Mouse (Mus musculus) embryonic facial prominence, embryonic 11.5 days (tissue): ENCODE data around the gene Mrpl58. TPM values are rescaled to one million over a fixed set of nuclear protein-coding genes. Genes with fewer than 3 reads are reported as not detected.
A peak's percentile ranks its signal among the peaks of the same experiment; 100 is the strongest.

ENCODE experiments used
- ATAC-seq: fragments of 200-750 bp; cut with Nextera tagmentation; replicated peaks from 2 replicates; pipeline ENCODE4 v1.8.0; 2017; ENCODE audit warnings: low read depth; ENCODE audit not compliant: insufficient number of reproducible peaks, low FRiP score, low TSS enrichment
- DNase-seq: peaks from one replicate; pipeline ENCODE4 v3.0.0-alpha.2; 2015; ENCODE audit warnings: low spot score
- H3K27ac ChIP-seq: fragments of 300-500 bp; sonication (generic); replicated peaks from 2 replicates; pipeline ENCODE4 v1.5.1; 2014; ENCODE audit warnings: mild to moderate bottlenecking, low read depth, low read length, control low read depth
- H3K27me3 ChIP-seq: fragments of 300-500 bp; sonication (generic); 2 replicates; pipeline ENCODE4 v1.6.1; 2014; ENCODE audit warnings: mild to moderate bottlenecking, low read length, moderate library complexity, mixed read lengths; ENCODE audit not compliant: control insufficient read depth, insufficient read depth
- H3K36me3 ChIP-seq: fragments of 300-500 bp; sonication (generic); replicated peaks from 2 replicates; pipeline ENCODE4 v1.6.1; 2014; ENCODE audit warnings: low read depth, mild to moderate bottlenecking, low read length, moderate library complexity, mixed read lengths; ENCODE audit not compliant: control insufficient read depth, insufficient read depth
- H3K4me1 ChIP-seq: fragments of 300-500 bp; sonication (generic); 2 replicates; pipeline ENCODE4 v1.6.1; 2014; ENCODE audit warnings: low read length, mixed read lengths; ENCODE audit not compliant: control insufficient read depth, insufficient read depth
- H3K4me2 ChIP-seq: fragments of 300-500 bp; sonication (generic); 2 replicates; pipeline ENCODE4 v1.6.1; 2014; ENCODE audit warnings: low read depth, mild to moderate bottlenecking, control low read depth, low read length, moderate library complexity
- H3K4me3 ChIP-seq: fragments of 300-500 bp; sonication (generic); 2 replicates; pipeline ENCODE4 v1.5.1; 2014; ENCODE audit warnings: low read depth, low read length, control low read depth
- H3K9ac ChIP-seq: fragments of 300-500 bp; sonication (generic); replicated peaks from 2 replicates; pipeline ENCODE4 v1.6.1; 2014; ENCODE audit warnings: mild to moderate bottlenecking, control low read depth, low read length
- H3K9me3 ChIP-seq: fragments of 300-500 bp; sonication (generic); replicated peaks from 2 replicates; pipeline ENCODE4 v1.6.1; 2016; ENCODE audit warnings: mild to moderate bottlenecking, low read length, inconsistent platforms, mixed read lengths; ENCODE audit not compliant: control insufficient read depth
- WGBS: fragments of 180-500 bp; shearing (Covaris S2); extraction: QIAGEN DNeasy Blood & Tissue Kit; methylation state at CpG from one replicate; pipeline ENCODE4 v1.1.7; 2014; 5-methylcytosine and 5-hydroxymethylcytosine counted together
- polyA plus RNA-seq: library from polyadenylated mRNA; unstranded; fragments of >200 nt; fragmentation: Nextera tagmentation; extraction: Ambion mirVana; gene quantifications from 2 replicates; pipeline ENCODE4 v1.2.1, GENCODE M21; 2014

Mrpl58 gene
- polyA plus RNA-seq, 1 experiment from 2014 or later = 217 TPM

DNA sequence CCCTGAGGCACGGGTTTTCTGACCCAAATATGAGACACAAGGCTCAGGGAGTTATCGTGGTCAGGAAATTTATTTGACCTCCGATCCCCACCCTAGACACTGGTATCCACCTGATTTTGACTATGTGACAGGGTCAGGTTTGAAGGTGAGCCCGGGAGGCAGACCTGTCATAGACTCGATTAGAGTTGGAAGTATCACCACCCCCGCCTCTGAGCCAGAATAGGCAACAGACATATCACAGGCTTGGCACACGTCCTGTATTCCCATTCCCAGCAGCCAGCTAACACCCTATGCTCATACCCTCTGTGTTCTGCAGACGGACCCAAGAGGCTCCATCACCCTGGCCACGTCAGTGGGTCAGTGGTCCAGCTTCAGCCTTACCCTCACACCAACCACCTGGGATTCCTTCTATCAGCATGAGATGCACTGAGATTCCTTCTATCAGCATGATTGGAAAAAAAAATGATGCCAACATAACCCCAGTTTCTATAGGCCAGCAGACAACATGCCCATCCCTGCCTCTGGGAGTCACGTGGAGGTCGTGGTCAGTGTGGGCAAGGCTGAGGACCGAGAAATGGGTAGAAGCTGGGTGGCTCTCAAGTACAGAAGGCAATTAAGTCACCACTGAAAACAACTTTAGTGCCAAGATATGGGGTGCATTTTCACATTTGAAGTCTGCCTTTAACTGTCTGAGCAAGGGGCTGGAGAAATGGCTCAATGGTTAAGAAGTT is 28.7 kb upstream of the Mrpl58 start:
- H3K27me3 ChIP-seq = peaks cover 21% of the 10 kb centered on the region
- DNase-seq (no peak), ATAC-seq (no peak)
- WGBS = 60% methylated on average over 12 of the region's 12 CpGs
- no peak overlapping the region for H3K27ac ChIP-seq
- H3K9ac ChIP-seq = no peak overlapping the region
- no peaks in the 10 kb centered on the region for H3K9me3 ChIP-seq
- no peaks in the 10 kb centered on the region; the same call in 1 of the 2 replicates for H3K4me1 ChIP-seq
- no peaks in the 10 kb centered on the region for H3K36me3 ChIP-seq
- H3K4me2 ChIP-seq = no peak overlapping the region
- H3K4me3 ChIP-seq = no peak overlapping the region

DNA sequence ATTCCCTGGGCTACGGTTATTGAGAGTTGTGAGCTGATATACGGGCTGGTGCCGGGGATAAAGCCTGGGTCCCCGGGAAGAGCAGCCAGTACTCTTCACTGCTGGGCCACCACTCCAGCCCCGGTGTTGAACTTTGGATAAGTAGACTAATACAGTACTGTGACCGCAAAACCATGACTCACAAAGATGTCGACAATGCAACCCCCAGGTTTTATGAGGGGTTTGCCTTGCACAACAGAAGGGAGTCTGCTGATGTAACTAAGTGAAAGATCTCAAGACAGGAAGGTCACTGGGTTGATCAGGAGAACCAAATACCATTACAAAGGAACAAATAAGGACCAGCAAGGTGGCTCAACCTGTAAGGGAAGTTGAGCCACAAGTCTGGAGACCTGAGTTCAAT is 26.8 kb upstream of the Mrpl58 start:
- no peak for ATAC-seq
- no peak for DNase-seq
- no peaks in the 10 kb centered on the region for H3K9me3 ChIP-seq
- no peak overlapping the region for H3K9ac ChIP-seq
- no peak overlapping the region for H3K27ac ChIP-seq
- H3K4me1 ChIP-seq = no peaks in the 10 kb centered on the region; the same call in 1 of the 2 replicates
- H3K27me3 ChIP-seq = peaks cover 19% of the 10 kb centered on the region
- no peaks in the 10 kb centered on the region for H3K36me3 ChIP-seq
- 71% methylated on average over 7 of the region's 7 CpGs for WGBS
- H3K4me3 ChIP-seq = no peak overlapping the region
- H3K4me2 ChIP-seq = no peak overlapping the region

DNA sequence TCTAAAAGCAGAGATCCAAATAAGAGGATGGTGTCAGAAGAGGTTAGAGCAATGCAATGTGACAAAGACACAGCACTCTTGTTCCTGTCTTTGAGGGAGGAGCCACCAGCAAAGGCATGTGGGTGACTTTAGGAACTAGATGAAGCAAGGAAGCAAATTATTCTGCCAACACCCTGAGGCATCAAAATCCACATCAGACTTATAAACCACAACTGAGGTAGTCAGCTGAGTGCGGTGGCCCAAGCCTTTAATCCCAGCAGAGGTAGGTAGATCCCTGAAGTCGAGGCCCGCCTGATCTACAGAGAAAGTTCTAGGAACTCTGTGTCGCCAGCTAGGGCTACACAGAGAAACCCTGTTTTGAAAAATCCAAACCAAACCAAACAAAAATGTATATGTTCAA is 26.3 kb upstream of the Mrpl58 start:
- H3K4me1 ChIP-seq = no peaks in the 10 kb centered on the region; the same call in 1 of the 2 replicates
- peaks cover 19% of the 10 kb centered on the region for H3K27me3 ChIP-seq
- H3K4me3 ChIP-seq = no peak overlapping the region
- WGBS = 91% methylated on average over 4 of the region's 4 CpGs
- DNase-seq (no peak), ATAC-seq (no peak)
- no peak overlapping the region for H3K9ac ChIP-seq
- H3K4me2 ChIP-seq = no peak overlapping the region
- H3K9me3 ChIP-seq = no peaks in the 10 kb centered on the region
- no peaks in the 10 kb centered on the region for H3K36me3 ChIP-seq
- H3K27ac ChIP-seq = no peak overlapping the region

DNA sequence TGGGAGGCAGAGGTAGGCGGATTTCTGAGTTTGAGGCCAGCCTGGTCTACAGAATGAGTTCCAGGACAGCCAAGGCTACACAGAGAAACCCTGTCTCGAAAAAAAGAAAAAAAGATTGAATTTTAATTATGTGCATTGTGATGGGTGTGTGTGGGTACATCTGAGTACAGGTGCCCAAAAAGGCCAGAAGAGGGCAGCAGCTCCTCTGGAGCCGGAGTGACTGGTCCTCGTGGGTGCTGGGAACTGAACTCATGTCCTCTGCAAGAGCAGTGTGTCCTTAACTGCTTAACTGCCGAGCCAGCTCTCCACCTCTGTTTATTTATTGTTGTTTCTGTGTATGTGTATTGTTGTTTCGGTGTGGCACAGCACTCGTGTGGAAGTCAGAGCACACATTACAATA is 25.7 kb upstream of the Mrpl58 start:
- Histone ChIP-seq H3K9ac (no peak overlapping the region), H3K9me3 (no peaks in the 10 kb centered on the region), H3K4me1 (no peaks in the 10 kb centered on the region; the same call in 1 of the 2 replicates), H3K4me2 (no peak overlapping the region), H3K4me3 (no peak overlapping the region), H3K27me3 (peaks cover 19% of the 10 kb centered on the region), H3K27ac (no peak overlapping the region), H3K36me3 (no peaks in the 10 kb centered on the region)
- DNase-seq = no peak
- ATAC-seq = no peak
- 76% methylated on average over 7 of the region's 7 CpGs for WGBS

DNA sequence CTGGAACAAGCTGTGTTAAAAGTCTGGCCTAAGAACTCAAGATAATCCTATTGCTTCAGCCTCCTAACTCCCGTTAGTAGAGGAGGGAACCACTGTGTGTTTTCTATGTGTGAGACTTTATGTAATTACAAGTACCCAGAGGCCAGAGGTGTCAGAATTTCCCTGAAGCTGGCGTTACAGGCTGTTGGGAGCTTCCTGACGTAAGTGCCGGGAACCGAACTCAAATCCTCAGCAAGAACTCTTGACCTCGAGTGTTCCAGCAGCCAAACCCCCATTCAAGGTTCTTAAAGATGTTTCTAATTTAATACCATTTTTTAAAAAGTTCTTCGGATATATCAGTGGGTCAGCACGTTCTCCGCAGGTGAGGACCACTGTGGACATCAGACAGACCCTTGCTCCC is 22.3 kb upstream of the Mrpl58 start:
- H3K9me3 ChIP-seq = no peaks in the 10 kb centered on the region
- peak overlapping the region; percentile 84 for H3K4me2 ChIP-seq
- WGBS = 8% methylated on average over 9 of the region's 9 CpGs
- no peaks in the 10 kb centered on the region for H3K27me3 ChIP-seq
- peaks cover 10% of the 10 kb centered on the region for H3K4me1 ChIP-seq
- H3K9ac ChIP-seq = no peak overlapping the region; the same call in 1 of the 2 replicates
- no peaks in the 10 kb centered on the region for H3K36me3 ChIP-seq
- ATAC-seq (no peak), DNase-seq (peak; percentile 39)
- no peak overlapping the region for H3K27ac ChIP-seq
- H3K4me3 ChIP-seq = peak overlapping the region; percentile 86

DNA sequence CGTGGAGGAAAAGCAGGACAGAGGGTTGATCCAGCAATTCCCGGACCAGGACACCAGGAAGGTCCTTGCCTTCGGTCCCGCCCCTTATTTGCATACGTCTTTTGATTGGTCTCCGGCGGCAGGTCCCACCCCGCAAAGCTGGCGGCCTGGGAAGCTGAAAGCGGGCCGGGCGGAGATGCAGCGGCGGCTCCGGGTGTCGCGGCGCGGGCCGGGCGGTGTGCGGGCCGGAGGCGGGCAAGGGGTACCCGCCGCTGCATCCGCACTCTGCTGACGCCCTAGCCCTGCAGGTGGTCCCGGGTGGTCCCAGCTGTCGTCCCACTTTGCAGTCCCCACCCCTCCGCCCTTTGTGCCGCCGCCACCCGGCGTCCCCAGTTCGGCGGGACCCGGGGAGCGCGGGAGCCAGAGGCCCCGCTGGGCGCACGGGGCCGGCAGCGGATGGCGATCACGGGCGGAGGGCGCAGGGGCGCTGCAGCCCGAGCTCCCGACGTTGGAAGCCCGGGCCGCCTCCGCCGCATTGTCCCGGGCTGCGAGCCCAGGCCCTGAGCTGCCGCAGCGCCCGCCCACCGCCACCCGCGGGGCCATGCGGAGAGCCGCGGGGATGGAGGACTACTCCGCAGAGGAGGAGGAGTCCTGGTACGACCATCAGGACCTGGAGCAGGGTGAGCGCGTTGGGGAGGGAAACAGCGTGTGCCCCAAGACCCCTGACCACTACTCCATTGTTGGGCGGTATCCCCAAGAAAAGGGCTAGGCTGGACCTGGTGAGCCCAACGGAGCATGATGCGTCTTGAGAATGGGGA is 21.6 kb upstream of the Mrpl58 start, which contains the start of gene Cdr2l:
Gene Cdr2l, plus strand, starts transcription at position 174 of the 797 bp plus-strand sequence.
- Histone ChIP-seq H3K27me3 (no peaks in the 10 kb centered on the region), H3K27ac (peak within 1 kb of the TSS; percentile 83), H3K9ac (peak within 1 kb of the TSS; percentile 94), H3K4me3 (peak within 1 kb of the TSS; percentile 86), H3K9me3 (no peaks in the 10 kb centered on the region), H3K4me2 (peak within 1 kb of the TSS; percentile 84), H3K36me3 (no peaks in the 10 kb centered on the region), H3K4me1 (peaks cover 10% of the 10 kb centered on the region)
- ATAC-seq = peak; percentile 82
- DNase-seq = peak; percentile 94
- under 1% methylated on average over 71 of the region's 76 CpGs for WGBS

DNA sequence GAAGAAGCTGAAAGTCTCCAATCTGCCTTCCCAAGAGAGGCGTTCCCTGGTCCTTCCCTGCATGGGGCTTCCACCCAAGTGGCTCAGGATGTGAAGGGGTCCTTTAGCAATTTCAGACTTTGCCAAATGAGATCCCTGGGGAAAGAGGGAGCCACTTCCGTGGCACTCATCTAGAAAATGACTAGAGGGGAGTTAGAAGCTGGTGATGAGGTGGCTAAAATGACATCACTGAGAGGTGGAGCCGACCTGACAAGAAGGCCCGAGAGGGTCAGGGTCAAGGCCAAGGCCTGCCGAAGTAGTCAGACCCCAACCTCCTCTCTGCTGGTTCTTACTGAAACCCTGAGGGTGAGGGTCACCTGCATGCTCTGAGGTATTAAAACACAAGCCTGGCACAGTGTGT is 20.7 kb upstream of the Mrpl58 start:
- DNase-seq (no peak), ATAC-seq (no peak)
- H3K4me1 ChIP-seq = peaks cover 10% of the 10 kb centered on the region
- peak overlapping the region; percentile 94 for H3K9ac ChIP-seq
- no peaks in the 10 kb centered on the region for H3K36me3 ChIP-seq
- 18% methylated on average over 5 of the region's 5 CpGs for WGBS
- no peaks in the 10 kb centered on the region for H3K27me3 ChIP-seq
- no peak overlapping the region for H3K27ac ChIP-seq
- H3K4me3 ChIP-seq = peak overlapping the region; percentile 86
- H3K4me2 ChIP-seq = peak overlapping the region; percentile 84
- H3K9me3 ChIP-seq = no peaks in the 10 kb centered on the region
